Mouse (Mus musculus): ENCODE measurements around the gene Reg1. TPM values are rescaled to one million over a fixed set of nuclear protein-coding genes. Genes with fewer than 3 reads are reported as not detected.

The Reg1 gene
- polyA plus RNA-seq, 1 experiment from 2014 or later, result not detected

- no peaks in the 10 kb centered on the region for H3K9me3 ChIP-seq (replicated peaks)
- no peaks in the 10 kb centered on the region for H3K36me3 ChIP-seq (ENCODE audit: poor library complexity, severe bottlenecking)
- 83% methylated on average over 3 of the region's 3 CpGs for WGBS
- H3K4me1 ChIP-seq, result no peaks in the 10 kb centered on the region
- H3K27me3 ChIP-seq, result no peaks in the 10 kb centered on the region
- ATAC-seq, result no peak
- H3K27ac ChIP-seq, result no peak overlapping the region
- no peak overlapping the region for H3K4me2 ChIP-seq
- H3K4me3 ChIP-seq, result no peak overlapping the region
- no peak overlapping the region for H3K9ac ChIP-seq
These were observed 46.8 kb downstream of the Reg1 start for GRCm38 (mm10) chr6:78469287-78469686.

Other genes with a start within 250 kb of the Reg1 start
- not detected in 2 replicates for gene Reg3b, start 52.1 kb upstream of the Reg1 start, polyA plus RNA-seq (2015; fragmentation: Nextera tagmentation; extraction: Ambion mirVana)
- gene Reg3d, start 43.8 kb upstream of the Reg1 start, polyA plus RNA-seq (2015; fragmentation: Nextera tagmentation; extraction: Ambion mirVana), result not detected in 2 replicates
- not detected in 2 replicates for gene Reg3a, start 42.0 kb upstream of the Reg1 start, polyA plus RNA-seq (2015; fragmentation: Nextera tagmentation; extraction: Ambion mirVana)
- not detected in 2 replicates for gene Reg2, start 27.1 kb upstream of the Reg1 start, polyA plus RNA-seq (2015; fragmentation: Nextera tagmentation; extraction: Ambion mirVana)
- gene Reg3g, start 46.2 kb downstream of the Reg1 start, polyA plus RNA-seq (2015; fragmentation: Nextera tagmentation; extraction: Ambion mirVana), result not detected in 2 replicates

Measured in forebrain, embryonic 13.5 days (tissue).